Comparison of ENCODE assay signal across 8 mouse cellular contexts in the genomic region with DNA sequence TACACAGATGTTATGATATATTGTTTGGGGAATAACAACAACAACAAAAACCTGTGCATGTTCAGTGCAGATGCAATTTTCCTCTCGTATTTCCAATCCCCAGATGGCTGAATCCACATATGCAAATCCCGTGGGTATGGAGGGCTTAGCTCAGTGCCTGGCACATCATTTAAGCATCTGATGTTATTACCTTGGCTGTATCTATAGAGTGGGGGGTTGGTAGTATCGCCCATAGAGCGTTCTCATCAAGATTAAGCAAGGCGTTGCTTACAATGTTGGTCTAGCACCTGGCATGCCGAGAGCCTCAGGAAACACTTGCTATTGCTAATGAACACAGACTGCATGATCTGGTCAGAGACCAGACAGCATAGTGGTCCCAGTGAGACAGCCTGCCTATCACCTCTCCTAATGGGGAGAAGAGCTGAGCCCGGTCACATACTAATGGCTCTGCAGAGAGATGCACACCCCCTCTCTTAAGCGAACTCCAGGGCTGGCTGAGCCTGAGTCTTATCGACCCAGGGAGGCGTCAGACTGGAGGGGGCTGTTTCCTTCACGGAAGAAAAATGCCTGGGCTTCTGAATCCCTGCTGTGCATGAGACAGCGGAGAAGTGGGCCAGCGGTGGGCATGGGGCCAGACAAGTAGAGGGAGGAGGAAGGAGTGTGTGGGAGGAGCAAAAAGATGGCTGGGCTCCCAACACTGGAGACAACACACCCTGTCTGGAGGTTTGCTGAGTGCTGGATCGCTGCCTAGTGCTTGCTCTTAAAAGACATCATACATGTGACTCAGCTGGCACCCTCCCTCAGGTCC.
DNase-seq lines count a peak whose midpoint lies in the region; ATAC-seq and TF ChIP-seq lines count a peak whose summit lies in the region.

No protein-coding gene starts in this region.

- peak overlapping the region; percentile 28 for H3K27ac ChIP-seq in embryonic fibroblast, embryonic 13.5 days (ENCODE audit: insufficient read depth, low read length)
- peak overlapping the region; percentile 80 for H3K27ac ChIP-seq in heart, embryonic 13.5 days (replicated peaks)
- H3K27ac ChIP-seq in kidney, postnatal 0 days, result no peak overlapping the region
- H3K27ac ChIP-seq in limb, embryonic 14.5 days (replicated peaks; ENCODE audit: low read depth, low read length), result no peak overlapping the region

- no peak for TF ChIP-seq CTCF in embryonic fibroblast, embryonic 13.5 days (IDR thresholded peaks at IDR 0.05; ENCODE audit: borderline replicate concordance, insufficient read depth, low read length)
- no peak for TF ChIP-seq CTCF in kidney, postnatal 0 days (IDR thresholded peaks at IDR 0.05; ENCODE audit: low read depth)

- WGBS in heart, embryonic 13.5 days, result 33% methylated on average over 14 of the region's 14 CpGs
- WGBS in kidney, postnatal 0 days, result 46% methylated on average over 14 of the region's 14 CpGs
- 46% methylated on average over 14 of the region's 14 CpGs for WGBS in limb, embryonic 14.5 days

- no peaks in the 10 kb centered on the region for H3K9me3 ChIP-seq in heart, embryonic 13.5 days
- H3K9me3 ChIP-seq in kidney, postnatal 0 days (replicated peaks; ENCODE audit: low read length), result no peaks in the 10 kb centered on the region
- H3K9me3 ChIP-seq in limb, embryonic 14.5 days (ENCODE audit: control insufficient read depth, low read length), result no peaks in the 10 kb centered on the region

- peak overlapping the region; percentile 60 for H3K4me2 ChIP-seq in heart, embryonic 13.5 days
- no peak overlapping the region for H3K4me2 ChIP-seq in kidney, postnatal 0 days (ENCODE audit: low read length)
- H3K4me2 ChIP-seq in limb, embryonic 14.5 days (replicated peaks; ENCODE audit: low read depth, low read length, severe bottlenecking), result peak overlapping the region; percentile 36
- peak overlapping the region; percentile 63 for H3K4me2 ChIP-seq in myocyte (ENCODE audit: low read depth)

- no peaks in the 10 kb centered on the region for H3K27me3 ChIP-seq in heart, embryonic 13.5 days (replicated peaks)
- no peaks in the 10 kb centered on the region for H3K27me3 ChIP-seq in kidney, postnatal 0 days (ENCODE audit: insufficient read depth, low read length)
- H3K27me3 ChIP-seq in limb, embryonic 14.5 days (ENCODE audit: control insufficient read depth, insufficient read depth, low read length), result no peaks in the 10 kb centered on the region
- H3K27me3 ChIP-seq in myocyte (ENCODE audit: control insufficient read depth, insufficient read depth, insufficient read length), result no peaks in the 10 kb centered on the region

- H3K36me3 ChIP-seq in heart, embryonic 13.5 days, result no peaks in the 10 kb centered on the region
- H3K36me3 ChIP-seq in kidney, postnatal 0 days (ENCODE audit: insufficient read depth, low read length), result no peaks in the 10 kb centered on the region
- H3K36me3 ChIP-seq in limb, embryonic 14.5 days (ENCODE audit: control insufficient read depth, insufficient read depth, low read length), result no peaks in the 10 kb centered on the region
- no peaks in the 10 kb centered on the region for H3K36me3 ChIP-seq in myocyte (ENCODE audit: control insufficient read depth, insufficient read depth)

- DNase-seq in adrenal gland, postnatal 36 days, result peak; percentile 90 to 92
- DNase-seq in kidney, postnatal 0 days (ENCODE audit: low spot score), result peak; percentile 92
- DNase-seq in limb, embryonic 14.5 days (ENCODE audit: low spot score), result peak; percentile 86
- peak; percentile 75 for DNase-seq in testis, postnatal 14 days (ENCODE audit: low spot score)
- DNase-seq in thymus, postnatal 4 days, result no peak

- H3ac ChIP-seq in myocyte (ENCODE audit: control insufficient read depth, insufficient read length), result no peak overlapping the region

- H3K4me1 ChIP-seq in embryonic fibroblast, embryonic 13.5 days (ENCODE audit: control insufficient read depth, insufficient read depth, low read length), result 0 out of 2 replicates have a peak, but pooled peaks cover 6% of the 10 kb centered on the region
- peaks cover 31% of the 10 kb centered on the region for H3K4me1 ChIP-seq in heart, embryonic 13.5 days
- no peaks in the 10 kb centered on the region for H3K4me1 ChIP-seq in kidney, postnatal 0 days (replicated peaks; ENCODE audit: insufficient read depth, low read length)
- H3K4me1 ChIP-seq in limb, embryonic 14.5 days (ENCODE audit: control insufficient read depth, insufficient read depth, low read length), result peaks cover 13% of the 10 kb centered on the region

- no peak for TF ChIP-seq POLR2A in embryonic fibroblast, embryonic 13.5 days (IDR thresholded peaks at IDR 0.05; ENCODE audit: low read depth, low read length)
- TF ChIP-seq POLR2A in limb, embryonic 14.5 days (IDR thresholded peaks at IDR 0.05; ENCODE audit: borderline replicate concordance, extremely low read depth, insufficient read depth, insufficient read length), result no peak
- no peak for TF ChIP-seq POLR2A in myocyte (IDR thresholded peaks at IDR 0.05; ENCODE audit: insufficient read length, low read depth)

- H3K9ac ChIP-seq in heart, embryonic 13.5 days, result peak overlapping the region; percentile 53
- H3K9ac ChIP-seq in kidney, postnatal 0 days (ENCODE audit: low read depth, low read length), result no peak overlapping the region
- no peak overlapping the region for H3K9ac ChIP-seq in limb, embryonic 14.5 days (ENCODE audit: low read depth, low read length, severe bottlenecking)

- peak; percentile 85 for ATAC-seq in heart, embryonic 13.5 days (ENCODE audit: extremely low read depth, insufficient number of reproducible peaks, low FRiP score, low TSS enrichment)
- ATAC-seq in kidney, postnatal 0 days (replicated peaks; ENCODE audit: low FRiP score, low read depth), result peak; percentile 52; the same call in 1 of the 2 replicates
- ATAC-seq in limb, embryonic 14.5 days (ENCODE audit: low FRiP score, low read depth), result peak; percentile 90

- H3K4me3 ChIP-seq in embryonic fibroblast, embryonic 13.5 days (ENCODE audit: insufficient read depth, low read length), result no peak overlapping the region
- peak overlapping the region; percentile 24; the same call in 1 of the 2 replicates for H3K4me3 ChIP-seq in heart, embryonic 13.5 days
- no peak overlapping the region for H3K4me3 ChIP-seq in kidney, postnatal 0 days (replicated peaks; ENCODE audit: low read depth, low read length)
- H3K4me3 ChIP-seq in limb, embryonic 14.5 days (replicated peaks; ENCODE audit: low read length), result no peak overlapping the region
- H3K4me3 ChIP-seq in myocyte, result no peak overlapping the region

- no peaks in the 10 kb centered on the region for H3K79me2 ChIP-seq in myocyte (ENCODE audit: control insufficient read depth, insufficient read depth)

TF ChIP-seq in myocyte, 11 proteins besides CTCF, POLR2A, EP300 and RAD21:
- TF ChIP-seq MAX (IDR thresholded peaks at IDR 0.05; ENCODE audit: low read depth), result no peak
- no peak for TF ChIP-seq POLR2AphosphoS2 (IDR thresholded peaks at IDR 0.05; ENCODE audit: insufficient read length, low read depth)
- no peak for TF ChIP-seq TCF3 (IDR thresholded peaks at IDR 0.05; ENCODE audit: insufficient read length, low read depth)

Comparison
In these comparisons a context has a peak if more than half of its experiments do, and no peak if none do; other contexts are left out.
1. H3K27ac ChIP-seq: peak in embryonic fibroblast, embryonic 13.5 days (single experiment) and heart, embryonic 13.5 days (single experiment); none in kidney, postnatal 0 days (single experiment) and limb, embryonic 14.5 days (single experiment).
2. Peak in every context shown above with its lines, with median percentiles within 50 percentile points of each other: ATAC-seq.